Mouse (Mus musculus) monocyte, adult 2 months (primary cell): ENCODE measurements around the gene Gatad2a.

Source experiments
- DNase-seq, 2 experiments: peaks; one replicate each; pipeline ENCODE4 v3.0.0; 2022; ENCODE audit warnings: low spot score in 2 of 2, low read depth in 1 of 2

The Gatad2a gene

GRCm38 (mm10) chr8:69879678-69880077 lies 116.5 kb downstream of the Gatad2a start:
- no peak for DNase-seq

- DNase-seq = no peak
Observed at GRCm38 (mm10) chr8:69877992-69878391, 118.2 kb downstream of the Gatad2a start.

GRCm38 (mm10) chr8:69877396-69877795 lies 118.8 kb downstream of the Gatad2a start:
- DNase-seq = no peak

GRCm38 (mm10) chr8:69876967-69877366 lies 119.2 kb downstream of the Gatad2a start:
- no peak for DNase-seq

GRCm38 (mm10) chr8:69876097-69876496 lies 120.1 kb downstream of the Gatad2a start:
- no peak for DNase-seq

GRCm38 (mm10) chr8:69874654-69875053 lies 121.5 kb downstream of the Gatad2a start:
- DNase-seq = no peak

GRCm38 (mm10) chr8:69874155-69874554 lies 122.0 kb downstream of the Gatad2a start:
- peak in 1 of 2 experiments; percentile 43 for DNase-seq

GRCm38 (mm10) chr8:69870907-69871306 lies 125.3 kb downstream of the Gatad2a start:
- DNase-seq = no peak

- no peak for DNase-seq
Observed at GRCm38 (mm10) chr8:69870003-69870765, 126.0 kb downstream of the Gatad2a start.

- no peak for DNase-seq
Observed at GRCm38 (mm10) chr8:69867696-69868326, 128.4 kb downstream of the Gatad2a start.

GRCm38 (mm10) chr8:69864180-69864579 lies 132.0 kb downstream of the Gatad2a start:
- DNase-seq = no peak

GRCm38 (mm10) chr8:69863387-69864020 lies 132.7 kb downstream of the Gatad2a start:
- no peak for DNase-seq

- no peak for DNase-seq
Observed at GRCm38 (mm10) chr8:69861251-69861650, 134.9 kb downstream of the Gatad2a start.

- no peak for DNase-seq
Observed at GRCm38 (mm10) chr8:69860807-69861206, 135.4 kb downstream of the Gatad2a start.
